Mouse (Mus musculus): ENCODE measurements around the gene Cdk8. TPM values are rescaled to one million over a fixed set of nuclear protein-coding genes. Genes with fewer than 3 reads are reported as not detected.

Gene Cdk8
- polyA plus RNA-seq, 1 experiment from 2014 or later = 21.2 TPM

DNA sequence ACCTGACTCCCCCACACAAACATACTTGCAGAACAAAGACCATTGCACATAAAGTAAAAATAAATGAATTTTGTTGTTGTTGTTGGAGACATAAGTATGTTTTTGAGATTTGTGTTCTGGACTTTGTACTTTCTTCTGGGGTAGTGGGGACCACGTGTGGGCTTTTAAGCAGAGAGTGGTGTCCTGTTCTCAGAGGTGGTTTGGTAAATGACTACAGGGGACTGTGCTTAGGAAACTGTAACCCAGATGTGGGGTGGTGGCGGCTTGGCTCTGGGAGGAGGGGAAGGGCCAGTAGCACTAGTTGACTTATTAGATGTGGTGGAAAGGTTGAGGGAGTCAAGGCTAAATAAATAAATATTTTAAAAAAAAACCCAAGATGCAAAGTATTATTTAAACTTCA is 9.7 kb downstream of the Cdk8 start:
- H3K4me2 ChIP-seq = no peak overlapping the region
- no peaks in the 10 kb centered on the region for H3K27me3 ChIP-seq (replicated peaks)
- peaks cover 3% of the 10 kb centered on the region; the same call in 1 of the 2 replicates for H3K4me1 ChIP-seq
- H3K4me3 ChIP-seq = no peak overlapping the region
- H3K36me3 ChIP-seq (replicated peaks) = no peaks in the 10 kb centered on the region
- 92% methylated on average over 2 of the region's 2 CpGs for WGBS
- H3K9ac ChIP-seq = no peak overlapping the region
- no peak overlapping the region for H3K27ac ChIP-seq
- H3K9me3 ChIP-seq = no peaks in the 10 kb centered on the region
- no peak for ATAC-seq (replicated peaks)

DNA sequence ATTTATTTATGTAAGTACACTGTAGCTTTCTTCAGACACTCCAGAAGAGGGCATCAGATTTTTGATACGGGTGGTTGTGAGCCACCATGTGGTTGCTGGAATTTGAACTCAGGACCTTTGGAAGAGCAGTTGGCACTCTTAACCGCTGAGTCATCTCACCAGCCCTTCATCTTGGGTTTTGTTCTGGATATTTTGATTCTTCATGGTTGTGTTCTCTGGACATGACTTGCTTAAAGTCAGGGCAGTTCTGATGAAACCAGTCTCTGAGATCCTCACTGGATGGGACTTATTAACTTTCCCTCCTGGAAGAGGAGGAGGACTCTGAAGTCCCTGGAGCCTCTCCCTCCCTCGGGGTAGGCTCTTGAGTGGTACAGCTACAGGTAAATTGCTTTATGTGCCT is 10.2 kb downstream of the Cdk8 start:
- ATAC-seq (replicated peaks) = no peak
- Histone ChIP-seq H3K36me3 (replicated peaks) (no peaks in the 10 kb centered on the region), H3K9me3 (no peaks in the 10 kb centered on the region), H3K27me3 (replicated peaks) (no peaks in the 10 kb centered on the region), H3K4me2 (no peak overlapping the region), H3K4me1 (peaks cover 3% of the 10 kb centered on the region; the same call in 1 of the 2 replicates), H3K9ac (no peak overlapping the region), H3K27ac (no peak overlapping the region), H3K4me3 (no peak overlapping the region)
- 96% methylated on average over 3 of the region's 3 CpGs for WGBS

DNA sequence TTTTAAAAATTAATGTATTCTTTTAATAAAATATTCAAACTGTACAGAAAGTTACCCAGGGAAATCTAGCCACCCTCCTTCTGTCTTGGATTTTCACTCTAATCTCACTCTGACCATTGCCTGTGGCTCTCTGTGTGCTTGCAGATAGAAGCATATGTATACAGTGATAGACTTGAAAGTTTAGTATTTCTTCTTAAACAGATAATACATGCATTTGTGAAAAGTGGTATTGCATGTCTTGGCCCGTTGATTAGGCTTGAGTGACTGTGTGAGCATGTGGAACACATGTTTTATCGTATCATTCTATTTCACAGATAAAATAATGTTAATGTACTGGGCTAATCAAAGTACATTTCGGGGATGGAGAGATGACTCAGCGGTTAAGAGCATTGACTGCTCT is 14.2 kb downstream of the Cdk8 start:
- Histone ChIP-seq H3K36me3 (replicated peaks) (no peaks in the 10 kb centered on the region), H3K27me3 (replicated peaks) (no peaks in the 10 kb centered on the region), H3K4me1 (no peaks in the 10 kb centered on the region), H3K4me3 (no peak overlapping the region), H3K27ac (no peak overlapping the region), H3K9me3 (no peaks in the 10 kb centered on the region), H3K9ac (no peak overlapping the region), H3K4me2 (no peak overlapping the region)
- WGBS = 96% methylated on average over 4 of the region's 4 CpGs
- ATAC-seq (replicated peaks) = no peak

DNA sequence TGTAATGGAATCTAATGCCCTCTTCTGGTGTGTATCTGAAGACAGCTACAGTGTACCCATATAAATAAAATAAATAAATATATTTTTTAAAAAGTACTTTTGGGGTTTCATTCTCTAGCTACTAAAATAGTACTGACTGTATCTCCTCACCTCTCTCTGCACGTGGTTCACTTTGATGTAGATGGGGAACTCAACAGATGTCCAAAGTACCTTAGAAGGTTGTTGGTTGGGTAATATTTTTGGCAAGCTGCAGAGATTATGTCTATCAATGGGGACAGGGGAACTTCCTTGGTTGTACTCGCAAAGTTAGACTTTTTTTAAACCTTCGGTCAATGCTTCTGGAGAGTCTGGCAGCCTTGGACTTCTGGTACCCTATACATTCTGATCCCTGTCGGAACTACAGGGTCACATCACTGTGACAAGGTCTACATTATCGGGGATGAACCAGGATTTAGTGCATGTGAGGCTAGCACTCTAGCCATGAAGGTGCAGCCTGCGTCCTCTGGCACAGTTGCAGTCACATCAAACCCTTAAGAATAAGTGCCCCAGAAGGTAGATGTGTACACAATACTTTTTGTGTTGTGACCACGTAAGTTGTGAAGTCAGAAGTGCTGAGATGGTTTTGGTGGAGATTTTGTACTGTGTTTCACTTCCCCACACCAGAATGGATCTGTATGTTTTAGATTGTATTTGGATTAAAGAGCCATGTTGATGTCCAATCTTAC is 14.8 kb downstream of the Cdk8 start:
- Histone ChIP-seq H3K27ac (no peak overlapping the region), H3K4me1 (no peaks in the 10 kb centered on the region), H3K27me3 (replicated peaks) (no peaks in the 10 kb centered on the region), H3K9me3 (no peaks in the 10 kb centered on the region), H3K4me2 (no peak overlapping the region), H3K9ac (no peak overlapping the region), H3K36me3 (replicated peaks) (no peaks in the 10 kb centered on the region), H3K4me3 (no peak overlapping the region)
- 94% methylated on average over 7 of the region's 7 CpGs for WGBS
- ATAC-seq (replicated peaks) = no peak

DNA sequence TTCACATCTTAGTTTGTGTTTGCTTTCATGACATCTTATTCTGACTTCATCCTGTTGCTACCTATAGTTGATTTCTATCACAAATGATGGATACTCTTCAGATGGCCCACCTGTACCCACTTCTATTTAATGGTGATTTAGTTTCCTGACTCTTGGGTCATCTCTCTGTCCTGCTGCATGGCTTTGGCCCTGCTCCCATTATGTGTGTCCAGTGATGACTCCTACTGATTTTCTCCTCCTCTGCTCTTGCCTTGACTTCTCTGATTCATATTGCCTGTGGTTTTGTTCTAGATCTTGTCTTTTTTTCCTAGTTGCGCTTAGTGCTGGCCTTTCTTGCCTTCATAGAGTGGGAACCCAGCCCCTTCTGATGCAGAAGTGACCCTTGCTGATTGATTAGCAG is 15.4 kb downstream of the Cdk8 start:
- Histone ChIP-seq H3K36me3 (replicated peaks) (no peaks in the 10 kb centered on the region), H3K4me3 (no peak overlapping the region), H3K9ac (no peak overlapping the region), H3K4me2 (no peak overlapping the region), H3K27ac (no peak overlapping the region), H3K9me3 (no peaks in the 10 kb centered on the region), H3K27me3 (replicated peaks) (no peaks in the 10 kb centered on the region), H3K4me1 (no peaks in the 10 kb centered on the region)
- no peak for ATAC-seq (replicated peaks)
- WGBS = 94% methylated on average over 1 of the region's 1 CpGs

DNA sequence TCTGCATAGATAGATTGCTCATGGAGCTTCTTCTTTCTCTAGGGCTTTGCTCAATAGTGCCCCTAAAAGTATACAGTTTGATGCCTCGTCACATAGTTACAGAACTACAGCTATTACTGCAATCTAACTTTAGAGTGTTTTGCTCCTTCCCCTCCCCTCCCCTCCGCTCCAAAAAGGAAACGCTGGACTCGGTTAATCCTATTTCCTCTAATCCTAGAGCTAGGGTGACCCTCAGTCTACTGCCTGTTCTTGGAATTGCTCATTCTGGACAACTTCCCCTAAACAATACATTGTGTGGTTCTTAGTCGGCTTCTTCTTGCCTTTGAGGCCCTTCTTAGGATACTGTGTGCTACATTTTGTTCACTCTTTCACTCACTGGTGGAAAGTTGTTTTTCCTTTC is 16.7 kb downstream of the Cdk8 start:
- Histone ChIP-seq H3K36me3 (replicated peaks) (no peaks in the 10 kb centered on the region), H3K9me3 (no peaks in the 10 kb centered on the region), H3K27me3 (replicated peaks) (no peaks in the 10 kb centered on the region), H3K9ac (no peak overlapping the region), H3K4me3 (no peak overlapping the region), H3K27ac (no peak overlapping the region), H3K4me2 (no peak overlapping the region), H3K4me1 (no peaks in the 10 kb centered on the region)
- no peak for ATAC-seq (replicated peaks)
- WGBS = 34% methylated on average over 5 of the region's 5 CpGs

DNA sequence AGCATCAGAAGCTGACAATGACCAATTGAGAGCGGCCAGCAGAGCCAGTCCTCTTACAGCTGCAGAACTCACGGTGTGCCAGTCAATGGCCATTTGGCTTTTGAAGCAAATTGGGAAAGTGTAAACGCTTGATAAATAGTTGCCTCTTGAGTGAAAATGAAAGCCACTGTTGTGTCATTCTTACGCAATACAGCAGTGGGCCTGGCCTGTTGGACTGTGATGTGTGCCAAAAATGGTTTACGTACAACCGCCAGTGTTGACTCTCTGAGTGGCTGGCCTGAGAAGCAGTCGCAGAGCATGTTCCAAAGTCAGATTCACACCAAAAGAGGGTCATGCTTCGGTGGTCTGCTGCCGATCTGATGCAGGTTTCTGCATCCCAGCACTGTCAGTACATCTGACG is 17.7 kb downstream of the Cdk8 start:
- Histone ChIP-seq H3K9me3 (no peaks in the 10 kb centered on the region), H3K4me1 (no peaks in the 10 kb centered on the region), H3K4me3 (no peak overlapping the region), H3K27me3 (replicated peaks) (no peaks in the 10 kb centered on the region), H3K9ac (no peak overlapping the region), H3K4me2 (no peak overlapping the region), H3K36me3 (replicated peaks) (no peaks in the 10 kb centered on the region), H3K27ac (no peak overlapping the region)
- ATAC-seq (replicated peaks) = no peak
- 82% methylated on average over 10 of the region's 10 CpGs for WGBS

DNA sequence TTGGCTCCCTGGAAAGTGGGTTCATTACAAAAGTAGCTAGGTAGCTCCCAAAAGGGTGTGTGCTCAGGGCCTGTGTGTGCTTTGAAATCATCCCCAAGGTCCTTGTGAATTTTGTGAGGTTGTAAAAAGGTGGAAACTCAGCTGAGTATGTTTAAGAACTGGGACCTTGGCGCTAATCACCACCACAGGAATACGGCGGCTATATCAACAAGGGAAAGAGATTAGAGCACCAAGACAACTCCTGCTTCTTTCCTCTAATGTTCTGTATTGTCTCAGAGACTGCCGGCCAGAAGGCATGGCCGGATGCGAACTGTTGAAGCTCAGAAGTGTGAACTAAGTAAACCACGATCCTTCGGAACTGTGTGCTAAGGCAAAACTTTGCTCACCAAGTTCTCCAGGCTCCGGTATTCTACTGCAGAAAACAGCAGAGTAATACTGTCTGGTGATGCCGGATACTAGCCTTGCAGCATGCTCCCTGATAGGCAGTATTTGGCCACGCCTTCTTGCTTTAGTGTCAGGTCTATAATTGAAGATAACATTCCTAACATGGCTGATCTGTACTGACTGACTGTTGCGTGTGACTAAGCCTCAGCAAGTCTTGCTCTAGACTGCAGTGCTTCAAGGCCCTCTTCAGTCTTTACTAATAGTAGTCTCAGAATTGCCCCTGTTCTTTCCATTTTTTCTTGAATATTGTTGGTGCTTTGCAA is 19.5 kb downstream of the Cdk8 start:
- no peak overlapping the region for H3K9ac ChIP-seq
- no peak overlapping the region for H3K27ac ChIP-seq
- H3K4me1 ChIP-seq = no peaks in the 10 kb centered on the region
- H3K4me3 ChIP-seq = no peak overlapping the region
- ATAC-seq (replicated peaks) = no peak
- WGBS = 94% methylated on average over 12 of the region's 12 CpGs
- no peaks in the 10 kb centered on the region for H3K36me3 ChIP-seq (replicated peaks)
- H3K9me3 ChIP-seq = no peaks in the 10 kb centered on the region
- H3K4me2 ChIP-seq = no peak overlapping the region
- H3K27me3 ChIP-seq (replicated peaks) = no peaks in the 10 kb centered on the region

DNA sequence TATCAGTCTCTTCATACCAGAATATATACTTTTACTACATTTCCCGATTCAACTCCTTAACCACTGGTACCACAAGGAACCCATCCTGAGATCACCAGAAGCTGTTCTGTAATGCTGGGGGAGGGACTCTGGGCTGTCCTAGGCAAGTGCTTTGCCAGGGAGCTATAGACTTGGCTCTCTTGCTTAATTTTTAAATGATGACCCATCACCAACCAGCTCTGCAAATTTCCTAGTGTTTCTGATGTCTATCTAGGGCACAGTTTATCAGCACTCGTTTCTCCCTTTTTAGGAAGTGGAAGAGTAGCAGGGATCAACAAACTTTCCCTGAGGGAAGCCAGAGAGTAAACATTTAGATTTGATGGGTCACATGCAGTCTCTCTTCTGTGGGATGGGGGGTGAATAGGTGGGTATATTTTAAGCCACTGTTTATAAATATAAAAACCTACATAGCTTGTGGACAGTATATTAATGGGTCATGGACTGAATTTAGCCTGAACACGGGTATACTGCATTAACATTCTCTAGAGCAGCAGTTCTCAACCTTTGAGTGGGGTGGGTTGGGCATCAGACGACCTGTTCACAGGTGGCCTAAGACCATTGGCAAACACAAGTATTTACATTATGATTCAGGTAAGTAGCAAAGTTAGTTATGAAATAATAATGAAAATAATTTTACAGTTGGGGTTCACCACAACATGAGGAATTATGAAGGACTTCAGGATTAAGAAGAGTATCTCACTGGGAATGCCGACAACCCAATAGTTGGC is 20.8 kb downstream of the Cdk8 start:
- no peaks in the 10 kb centered on the region for H3K27me3 ChIP-seq (replicated peaks)
- ATAC-seq (replicated peaks) = no peak
- H3K4me1 ChIP-seq = no peaks in the 10 kb centered on the region
- WGBS = 88% methylated on average over 5 of the region's 5 CpGs
- H3K9me3 ChIP-seq = no peaks in the 10 kb centered on the region
- no peak overlapping the region for H3K4me3 ChIP-seq
- H3K9ac ChIP-seq = no peak overlapping the region
- no peak overlapping the region for H3K4me2 ChIP-seq
- H3K36me3 ChIP-seq (replicated peaks) = no peaks in the 10 kb centered on the region
- no peak overlapping the region for H3K27ac ChIP-seq

DNA sequence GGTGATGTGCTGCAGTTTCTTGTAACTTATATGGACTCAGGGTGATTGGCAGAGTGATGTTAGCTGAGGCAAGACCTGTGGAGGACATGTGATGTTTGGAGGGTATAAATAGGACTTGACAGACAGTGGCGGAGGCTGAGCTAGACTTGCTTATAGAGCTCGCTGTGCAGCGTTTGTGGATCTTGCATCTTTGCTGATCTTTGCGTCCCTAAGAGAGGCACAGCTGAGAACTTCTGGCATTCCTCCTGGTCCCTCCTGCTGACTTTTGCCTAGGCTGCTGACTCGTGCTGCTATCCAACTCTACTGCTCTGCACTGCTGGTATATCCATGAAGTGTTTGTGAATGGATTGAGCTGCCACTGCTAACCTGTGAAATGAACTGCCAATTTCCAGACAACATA is 22.6 kb downstream of the Cdk8 start:
- no peaks in the 10 kb centered on the region for H3K27me3 ChIP-seq (replicated peaks)
- WGBS = 89% methylated on average over 5 of the region's 5 CpGs
- H3K36me3 ChIP-seq (replicated peaks) = no peaks in the 10 kb centered on the region
- H3K4me2 ChIP-seq = no peak overlapping the region
- no peak overlapping the region for H3K9ac ChIP-seq
- no peaks in the 10 kb centered on the region for H3K9me3 ChIP-seq
- no peak overlapping the region for H3K27ac ChIP-seq
- no peak for ATAC-seq (replicated peaks)
- H3K4me3 ChIP-seq = no peak overlapping the region
- no peaks in the 10 kb centered on the region for H3K4me1 ChIP-seq

DNA sequence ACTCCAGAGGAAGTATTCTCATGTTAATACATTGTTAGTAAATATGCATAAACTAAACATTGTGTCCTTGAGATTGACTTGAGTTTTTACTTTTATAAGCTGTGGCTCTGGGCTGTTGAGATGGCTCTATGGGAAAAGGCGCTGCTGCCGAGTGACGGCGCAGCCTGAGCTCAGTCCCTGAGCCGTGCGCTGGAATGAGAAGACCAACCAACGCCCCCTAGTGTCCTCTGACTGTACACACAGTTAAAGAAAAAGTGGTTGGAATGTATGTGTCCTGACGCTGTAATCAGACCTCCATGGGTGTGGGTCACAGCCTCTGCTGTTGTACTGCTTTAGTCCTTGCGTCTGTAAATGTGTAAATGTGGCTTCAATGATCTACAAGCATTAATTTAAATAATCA is 29.0 kb downstream of the Cdk8 start:
- H3K4me2 ChIP-seq = no peak overlapping the region
- no peaks in the 10 kb centered on the region for H3K27me3 ChIP-seq (replicated peaks)
- 0 out of 2 replicates have a peak, but pooled peaks cover 3% of the 10 kb centered on the region for H3K36me3 ChIP-seq (replicated peaks)
- H3K9ac ChIP-seq = no peak overlapping the region
- H3K4me1 ChIP-seq = no peaks in the 10 kb centered on the region
- WGBS = 54% methylated on average over 9 of the region's 9 CpGs
- no peak for ATAC-seq (replicated peaks)
- H3K9me3 ChIP-seq = no peaks in the 10 kb centered on the region
- no peak overlapping the region for H3K27ac ChIP-seq
- no peak overlapping the region for H3K4me3 ChIP-seq

DNA sequence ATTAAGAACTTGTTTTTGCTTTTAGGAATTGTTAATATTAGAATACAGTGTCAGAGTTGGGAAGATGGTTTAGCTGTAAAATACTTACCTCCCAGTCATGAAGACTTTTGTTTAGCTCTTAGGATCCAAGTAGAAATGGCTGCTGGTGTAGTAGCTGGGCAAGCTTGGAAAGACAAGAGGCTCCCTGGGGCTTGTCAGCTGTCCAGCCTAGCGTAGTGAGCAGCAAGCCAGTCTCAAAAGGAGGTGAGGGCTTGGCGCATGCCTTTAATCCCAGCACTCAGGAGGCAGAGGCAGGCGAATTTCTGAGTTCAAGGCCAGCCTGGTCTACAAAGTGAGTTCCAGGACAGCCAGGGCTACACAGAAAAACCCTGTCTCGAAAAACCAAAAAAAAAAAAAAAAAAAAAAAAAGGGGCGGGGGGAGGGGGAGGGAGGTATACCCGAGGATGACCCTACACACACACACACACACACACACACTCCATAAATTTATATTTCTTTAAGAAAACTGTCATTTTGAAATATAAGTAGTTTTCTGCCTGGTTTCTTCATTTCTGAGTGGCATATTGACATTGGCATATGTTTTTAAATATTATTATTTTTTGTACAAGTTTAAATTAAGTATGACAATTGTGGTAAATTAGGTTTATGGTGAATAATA is 35.0 kb downstream of the Cdk8 start:
- ATAC-seq (replicated peaks) = no peak
- no peaks in the 10 kb centered on the region for H3K36me3 ChIP-seq (replicated peaks)
- H3K4me2 ChIP-seq = no peak overlapping the region
- H3K9me3 ChIP-seq = no peaks in the 10 kb centered on the region
- no peak overlapping the region for H3K4me3 ChIP-seq
- no peak overlapping the region for H3K9ac ChIP-seq
- no peak overlapping the region for H3K27ac ChIP-seq
- WGBS = 73% methylated on average over 4 of the region's 6 CpGs
- no peaks in the 10 kb centered on the region for H3K27me3 ChIP-seq (replicated peaks)
- no peaks in the 10 kb centered on the region for H3K4me1 ChIP-seq
